Mouse (Mus musculus) olfactory bulb, adult 2 months (tissue): ENCODE data around the gene Gria2. TPM values are rescaled to one million over a fixed set of nuclear protein-coding genes. Genes with fewer than 3 reads are reported as not detected.

Experiments
- H3K27ac ChIP-seq: fragments of 200-500 bp; 2 replicates; pipeline ENCODE4 v1.5.1; 2012; ENCODE audit warnings: low read depth, low read length; ENCODE audit not compliant: insufficient read depth
- H3K4me1 ChIP-seq: fragments of 200-500 bp; 2 replicates; pipeline ENCODE4 v1.6.1; 2012; ENCODE audit warnings: low read length; ENCODE audit not compliant: control insufficient read depth, insufficient read depth
- H3K4me3 ChIP-seq: fragments of 200-500 bp; 2 replicates; pipeline ENCODE4 v1.5.1; 2012; ENCODE audit warnings: mild to moderate bottlenecking, low read depth, low read length, moderate library complexity; ENCODE audit not compliant: insufficient read depth
- CTCF ChIP-seq: fragments of 200-500 bp; IDR thresholded peaks from 2 replicates; pipeline ENCODE4 v1.5.1; 2012; ENCODE audit warnings: low read depth, mild to moderate bottlenecking, low read length, moderate library complexity; ENCODE audit not compliant: insufficient read depth
- POLR2A ChIP-seq: fragments of 200-500 bp; IDR thresholded peaks from 2 replicates; pipeline ENCODE4 v1.6.1; 2012; ENCODE audit warnings: mild to moderate bottlenecking, low read depth, low read length, moderate library complexity; ENCODE audit not compliant: insufficient read depth
- WGBS: fragments of 180-500 bp; shearing (Covaris S2); methylation state at CpG from one replicate; pipeline ENCODE4 v1.1.7; 2018; 5-methylcytosine and 5-hydroxymethylcytosine counted together
- polyA plus RNA-seq: library from polyadenylated mRNA; stranded (reverse); fragments of >200 nt; gene quantifications from 2 replicates; pipeline ENCODE4 v1.2.4, GENCODE M21; 2012; ENCODE audit warnings: low replicate concordance; ENCODE audit not compliant: missing spikeins, insufficient read depth, insufficient read length

Gene Gria2
- polyA plus RNA-seq, 1 experiment = 295 TPM

DNA sequence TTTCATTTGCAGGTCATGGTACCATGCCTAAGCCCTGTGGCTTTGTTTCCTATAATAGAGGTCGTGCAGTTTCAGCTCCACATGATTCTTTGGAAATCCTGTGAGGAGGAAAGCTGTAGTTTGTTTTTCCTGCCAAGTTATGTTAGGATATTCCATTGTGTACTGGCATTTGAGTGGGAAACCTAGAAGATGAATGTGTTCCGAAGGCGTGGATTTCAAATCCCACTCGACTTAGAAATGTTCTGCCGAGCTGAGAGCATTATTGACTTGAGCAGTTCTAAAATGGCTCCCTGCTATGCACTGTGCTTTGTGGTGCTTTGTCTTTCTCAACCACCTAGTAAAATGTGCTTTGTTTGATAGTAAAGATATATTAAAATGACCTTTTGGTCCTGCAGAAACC lies 150.4 kb downstream of the Gria2 start:
- Histone ChIP-seq H3K4me1 (no peaks in the 10 kb centered on the region), H3K27ac (no peak overlapping the region), H3K4me3 (no peak overlapping the region)
- no peak for TF ChIP-seq CTCF
- TF ChIP-seq POLR2A = no peak
- 26% methylated on average over 5 of the region's 5 CpGs for WGBS

Other genes with a start within 250 kb of the Gria2 start
- 278 TPM in 1 of 2 replicates, not detected in the other for gene Glrb, start 110.8 kb upstream of the Gria2 start, polyA plus RNA-seq
- gene Pdgfc, start 233.6 kb upstream of the Gria2 start, polyA plus RNA-seq = not detected in 2 replicates